Mouse (Mus musculus): ENCODE results near the gene Gm10644.

- no peak for TF ChIP-seq CTCF (IDR thresholded peaks at IDR 0.05; ENCODE audit: low read depth, low read length)
- TF ChIP-seq GATA1 (IDR thresholded peaks at IDR 0.05; ENCODE audit: borderline replicate concordance, low read length) = no peak
- TF ChIP-seq TAL1 (conservative IDR thresholded peaks at IDR 0.05; ENCODE audit: low read depth, low read length) = no peak
- no peak for TF ChIP-seq POLR2AphosphoS5 (IDR thresholded peaks at IDR 0.05; ENCODE audit: insufficient replicate concordance, low read depth, low read length)
Measured at GRCm38 (mm10) chr8:83978200-83978599, 23.2 kb upstream of the Gm10644 start.
